Mouse (Mus musculus) testis, adult 2 months (tissue): ENCODE results near the gene Hyal2.

ENCODE experiments used
- CTCF ChIP-seq: fragments of 200-500 bp; IDR thresholded peaks from 2 replicates; pipeline ENCODE4 v1.5.1; 2012; ENCODE audit warnings: low read depth, mild to moderate bottlenecking, inconsistent platforms, low read length, moderate library complexity; ENCODE audit not compliant: control insufficient read depth, insufficient read depth, insufficient replicate concordance
- POLR2A ChIP-seq: fragments of 200-500 bp; IDR thresholded peaks from 2 replicates; pipeline ENCODE4 v1.6.1; 2012; ENCODE audit warnings: low read depth, mild to moderate bottlenecking, inconsistent platforms, low read length, moderate library complexity; ENCODE audit not compliant: control insufficient read depth

DNA sequence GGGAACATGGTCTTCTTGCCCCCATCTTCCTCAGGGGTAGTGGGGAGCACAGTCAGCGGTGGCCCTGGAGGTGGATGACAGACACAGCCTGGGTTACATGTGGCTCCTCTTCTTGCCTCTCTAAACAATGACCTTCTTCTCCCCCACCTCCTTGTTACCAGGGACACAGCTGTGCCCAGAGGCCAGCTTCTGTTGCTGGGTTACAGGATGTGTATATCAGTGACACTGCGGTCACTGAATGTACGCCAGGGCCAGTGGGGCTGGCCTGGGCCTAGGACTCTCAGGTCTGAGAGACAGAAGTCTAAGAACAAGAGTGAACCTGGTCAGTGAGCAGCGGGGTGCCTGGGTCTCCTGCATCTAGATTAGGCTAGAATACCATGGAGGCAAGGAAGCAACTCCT is 47.3 kb downstream of the Hyal2 start:
- TF ChIP-seq CTCF (no peak), POLR2A (no peak)
